Mouse (Mus musculus) hindbrain, embryonic 11.5 days (tissue): ENCODE data around the gene Plppr3. TPM values are rescaled to one million over a fixed set of nuclear protein-coding genes. Genes with fewer than 3 reads are reported as not detected.

Experiments
- ATAC-seq: fragments of 200-750 bp; cut with Nextera tagmentation; 2 replicates; pipeline ENCODE4 v1.8.0; 2017; ENCODE audit warnings: mild to moderate bottlenecking, moderate TSS enrichment, moderate library complexity; ENCODE audit not compliant: low FRiP score
- DNase-seq: peaks from one replicate; pipeline ENCODE4 v3.0.0-alpha.2; 2015; ENCODE audit warnings: low spot score
- H3K27ac ChIP-seq: fragments of 300-500 bp; sonication (generic); 2 replicates; pipeline ENCODE4 v1.5.1; 2014; ENCODE audit warnings: mild to moderate bottlenecking, low read depth, low read length
- H3K27me3 ChIP-seq: fragments of 300-500 bp; sonication (generic); 2 replicates; pipeline ENCODE4 v1.6.1; 2014; ENCODE audit warnings: mild to moderate bottlenecking, low read length, moderate library complexity, mixed read lengths; ENCODE audit not compliant: control insufficient read depth, insufficient read depth
- H3K36me3 ChIP-seq: fragments of 300-500 bp; sonication (generic); 2 replicates; pipeline ENCODE4 v1.6.1; 2014; ENCODE audit warnings: mild to moderate bottlenecking, low read length, moderate library complexity, mixed read lengths; ENCODE audit not compliant: control insufficient read depth, insufficient read depth
- H3K4me1 ChIP-seq: fragments of 300-500 bp; sonication (generic); replicated peaks from 2 replicates; pipeline ENCODE4 v1.6.1; 2014; ENCODE audit warnings: low read length, mixed read lengths; ENCODE audit not compliant: control insufficient read depth, insufficient read depth
- H3K4me2 ChIP-seq: fragments of 300-500 bp; sonication (generic); replicated peaks from 2 replicates; pipeline ENCODE4 v1.6.1; 2014; ENCODE audit warnings: mild to moderate bottlenecking, low read depth, low read length
- H3K4me3 ChIP-seq: fragments of 300-500 bp; sonication (generic); 2 replicates; pipeline ENCODE4 v1.5.1; 2014; ENCODE audit warnings: low read depth, low read length
- H3K9ac ChIP-seq: fragments of 300-500 bp; sonication (generic); 2 replicates; pipeline ENCODE4 v1.6.1; 2014; ENCODE audit warnings: low read depth, low read length
- H3K9me3 ChIP-seq: fragments of 300-500 bp; sonication (generic); 2 replicates; pipeline ENCODE4 v1.6.1; 2016; ENCODE audit warnings: low read length; ENCODE audit not compliant: control insufficient read depth
- WGBS: fragments of 180-500 bp; shearing (Covaris S2); extraction: QIAGEN DNeasy Blood & Tissue Kit; methylation state at CpG from one replicate; pipeline ENCODE4 v1.1.7; 2014; 5-methylcytosine and 5-hydroxymethylcytosine counted together
- polyA plus RNA-seq: library from polyadenylated mRNA; unstranded; fragments of >200 nt; fragmentation: Nextera tagmentation; extraction: Ambion mirVana; gene quantifications from 2 replicates; pipeline ENCODE4 v1.2.1, GENCODE M21; 2014

Gene Plppr3
- polyA plus RNA-seq, 1 experiment from 2014 or later = 150 TPM

DNA sequence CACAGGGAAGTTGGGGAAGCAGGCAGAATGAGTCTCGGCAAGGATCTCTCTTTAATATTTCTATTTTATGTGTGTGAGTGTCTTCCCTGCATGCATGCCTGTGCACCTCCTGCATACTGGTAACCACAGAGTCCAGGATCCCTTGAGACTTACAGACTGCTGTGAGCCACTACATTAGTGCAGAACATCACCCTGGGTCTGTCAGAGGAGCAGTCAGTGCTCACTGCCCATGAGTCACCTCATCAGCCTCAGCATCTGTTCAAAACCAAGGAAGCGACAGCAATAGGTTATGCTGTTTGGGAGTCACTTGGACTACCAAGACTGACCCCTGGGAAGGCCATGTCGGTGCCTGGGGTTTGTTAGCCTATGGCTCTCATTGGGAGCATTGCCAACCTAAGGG is 32.1 kb downstream of the Plppr3 start:
- Histone ChIP-seq H3K4me2 (no peak overlapping the region), H3K9ac (no peak overlapping the region), H3K4me3 (no peak overlapping the region), H3K4me1 (no peaks in the 10 kb centered on the region), H3K36me3 (no peaks in the 10 kb centered on the region), H3K9me3 (no peaks in the 10 kb centered on the region), H3K27ac (0 out of 2 replicates have a peak overlapping the region, but pooled peaks have one; percentile 19), H3K27me3 (no peaks in the 10 kb centered on the region)
- no peak for DNase-seq
- WGBS = 67% methylated on average over 3 of the region's 3 CpGs
- no peak for ATAC-seq

- WGBS = under 1% methylated on average over 23 of the region's 24 CpGs
- H3K27me3 ChIP-seq = no peaks in the 10 kb centered on the region
Observed at GRCm38 (mm10) chr10:79840644-79841551, 33.5 kb downstream of the Plppr3 start.

DNA sequence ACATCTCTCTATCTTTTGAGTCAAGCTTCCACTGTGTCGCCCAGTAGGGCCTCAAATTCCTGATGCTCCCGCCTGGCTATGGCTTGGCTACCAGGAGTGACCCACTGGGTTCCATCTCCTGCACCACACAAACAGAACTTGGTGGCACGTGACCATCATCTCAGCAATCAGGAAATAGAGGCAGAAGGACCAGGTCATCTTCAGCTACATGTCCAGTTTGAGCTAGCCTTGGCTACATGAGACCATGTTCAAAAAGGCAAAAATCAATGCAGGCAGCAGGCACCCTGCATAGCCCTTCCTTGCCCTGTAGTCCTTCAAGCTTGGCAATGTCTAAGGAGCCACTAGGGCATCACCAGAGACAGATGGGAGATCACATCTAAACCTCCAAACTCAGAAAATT is 34.3 kb downstream of the Plppr3 start:
- no peak overlapping the region for H3K9ac ChIP-seq
- H3K4me1 ChIP-seq = no peaks in the 10 kb centered on the region
- DNase-seq = no peak
- no peak overlapping the region for H3K4me3 ChIP-seq
- ATAC-seq = no peak
- no peak overlapping the region for H3K27ac ChIP-seq
- no peak overlapping the region for H3K4me2 ChIP-seq
- 84% methylated on average over 3 of the region's 3 CpGs for WGBS
- H3K36me3 ChIP-seq = no peaks in the 10 kb centered on the region
- no peaks in the 10 kb centered on the region for H3K9me3 ChIP-seq
- H3K27me3 ChIP-seq = no peaks in the 10 kb centered on the region

More at GRCm38 (mm10) chr10:79840644-79841551, 33.5 kb downstream of the Plppr3 start:
- DNase-seq (peak; percentile 70), ATAC-seq (peak; percentile 76)
- Histone ChIP-seq H3K9ac (peak overlapping the region; percentile 32), H3K9me3 (no peaks in the 10 kb centered on the region), H3K27ac (peak overlapping the region; percentile 47), H3K36me3 (no peaks in the 10 kb centered on the region), H3K4me2 (peak overlapping the region; percentile 50), H3K4me1 (no peaks in the 10 kb centered on the region), H3K4me3 (peak overlapping the region; percentile 11)

DNA sequence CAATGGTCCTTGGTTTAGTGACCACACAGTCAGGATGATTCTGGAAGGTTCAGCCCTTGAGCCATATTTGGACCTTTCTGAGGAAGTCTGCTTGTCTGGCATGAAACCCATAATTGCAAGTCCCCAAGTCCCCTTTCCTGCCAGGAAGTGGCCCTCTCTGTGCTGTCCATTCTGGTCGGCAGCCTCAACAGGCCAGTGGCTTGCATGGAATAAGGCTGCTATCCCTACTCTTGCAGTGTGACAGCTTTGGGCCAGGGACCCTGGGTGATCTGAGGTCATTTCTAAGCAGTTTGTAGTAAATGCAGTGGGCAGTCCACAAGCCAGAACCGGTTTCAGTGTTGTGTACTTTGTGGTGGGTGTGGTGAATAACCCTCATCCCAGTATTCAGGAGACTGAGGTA is 36.3 kb downstream of the Plppr3 start:
- no peak for ATAC-seq
- 80% methylated on average over 2 of the region's 2 CpGs for WGBS
- Histone ChIP-seq H3K9me3 (no peaks in the 10 kb centered on the region), H3K9ac (no peak overlapping the region), H3K36me3 (no peaks in the 10 kb centered on the region), H3K4me2 (no peak overlapping the region), H3K4me3 (no peak overlapping the region), H3K27me3 (no peaks in the 10 kb centered on the region), H3K27ac (no peak overlapping the region), H3K4me1 (no peaks in the 10 kb centered on the region)
- DNase-seq = no peak

DNA sequence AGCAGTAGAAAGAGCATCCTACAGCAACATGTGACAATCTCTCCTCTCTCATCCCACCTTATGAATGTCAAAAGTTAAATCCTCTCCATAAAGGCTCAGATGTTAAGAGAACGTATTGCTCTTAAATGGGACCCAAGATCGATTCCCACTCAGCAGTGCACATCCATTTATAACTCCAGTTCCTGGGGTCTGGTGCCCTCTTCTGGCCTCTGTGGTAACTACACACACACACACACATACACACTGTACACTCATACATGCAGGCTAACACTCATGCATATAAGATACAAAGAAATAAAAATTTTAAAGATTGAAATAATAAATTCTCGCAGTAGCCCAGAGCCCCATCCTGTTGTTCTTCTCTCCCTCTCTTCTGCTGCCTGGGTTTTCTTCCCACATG is 37.5 kb downstream of the Plppr3 start:
- DNase-seq = no peak
- Histone ChIP-seq H3K4me1 (no peaks in the 10 kb centered on the region), H3K9me3 (no peaks in the 10 kb centered on the region), H3K4me3 (no peak overlapping the region), H3K4me2 (no peak overlapping the region), H3K27me3 (no peaks in the 10 kb centered on the region), H3K36me3 (no peaks in the 10 kb centered on the region), H3K27ac (no peak overlapping the region), H3K9ac (no peak overlapping the region)
- WGBS = 96% methylated on average over 3 of the region's 3 CpGs
- ATAC-seq = no peak

DNA sequence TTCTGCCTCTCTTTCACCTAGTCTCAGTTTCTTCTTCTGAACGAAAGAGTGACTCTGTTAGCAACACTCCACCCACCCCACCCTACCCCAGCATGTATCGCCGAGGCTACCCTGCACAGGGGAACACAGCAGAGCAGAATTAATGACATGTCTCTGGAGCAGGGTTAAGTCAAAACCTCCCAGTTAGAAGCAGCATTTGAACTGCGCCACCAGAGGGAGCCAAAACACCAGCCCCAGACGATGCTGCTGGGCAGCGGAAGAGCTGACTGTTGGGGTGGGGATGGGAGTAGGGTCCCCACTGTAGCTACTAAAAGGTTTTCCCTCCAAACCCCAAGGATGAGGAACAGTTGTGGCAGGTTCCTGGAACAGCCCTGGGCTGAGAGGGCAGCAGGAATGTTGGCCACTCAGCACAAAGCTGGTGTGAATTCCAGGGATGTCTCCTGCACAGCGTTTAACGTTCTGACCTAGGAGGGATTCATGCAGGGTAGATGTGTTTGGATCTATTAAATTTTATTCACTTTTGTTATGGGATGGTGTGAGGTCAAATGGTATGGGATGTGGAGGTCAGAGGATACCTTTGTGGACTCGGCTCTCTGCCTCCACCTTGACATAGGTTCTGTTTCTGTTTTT is 39.5 kb downstream of the Plppr3 start:
- no peak overlapping the region for H3K9ac ChIP-seq
- no peak overlapping the region for H3K27ac ChIP-seq
- no peaks in the 10 kb centered on the region for H3K36me3 ChIP-seq
- H3K4me3 ChIP-seq = no peak overlapping the region
- H3K9me3 ChIP-seq = no peaks in the 10 kb centered on the region
- ATAC-seq = peak; percentile 59; the same call in 1 of the 2 replicates
- no peak overlapping the region for H3K4me2 ChIP-seq
- DNase-seq = peak; percentile 87
- H3K4me1 ChIP-seq = no peaks in the 10 kb centered on the region
- H3K27me3 ChIP-seq = no peaks in the 10 kb centered on the region
- 25% methylated on average over 9 of the region's 9 CpGs for WGBS

GRCm38 (mm10) chr10:79832786-79833181 is 41.6 kb downstream of the Plppr3 start:
- no peaks in the 10 kb centered on the region for H3K4me1 ChIP-seq
- H3K36me3 ChIP-seq = no peaks in the 10 kb centered on the region
- H3K27me3 ChIP-seq = no peaks in the 10 kb centered on the region
- H3K9ac ChIP-seq = no peak overlapping the region
- WGBS = 71% methylated on average over 9 of the region's 9 CpGs
- ATAC-seq (no peak), DNase-seq (no peak)
- H3K27ac ChIP-seq = no peak overlapping the region
- H3K9me3 ChIP-seq = no peaks in the 10 kb centered on the region
- H3K4me3 ChIP-seq = no peak overlapping the region
- H3K4me2 ChIP-seq = no peak overlapping the region

GRCm38 (mm10) chr10:79832026-79832785 is 42.2 kb downstream of the Plppr3 start:
- ATAC-seq = no peak
- no peak for DNase-seq
- H3K4me1 ChIP-seq = no peaks in the 10 kb centered on the region
- 84% methylated on average over 7 of the region's 7 CpGs for WGBS
- no peak overlapping the region for H3K4me2 ChIP-seq
- H3K27me3 ChIP-seq = no peaks in the 10 kb centered on the region
- H3K36me3 ChIP-seq = no peaks in the 10 kb centered on the region
- no peak overlapping the region for H3K4me3 ChIP-seq
- H3K9me3 ChIP-seq = no peaks in the 10 kb centered on the region
- no peak overlapping the region for H3K27ac ChIP-seq
- no peak overlapping the region for H3K9ac ChIP-seq
